In genomic region chr9:15349925-15350324, GRCm38 (mm10) we compare ENCODE assay signal across 20 mouse cellular contexts.
"Had no signal": no experiment of that assay in that cellular context is flagged by ENCODE, and none has a peak within 500 bp of the region (broad histone marks: within the 10 kb centered on the region; RNA-seq: fewer than 3 reads in every experiment).

No protein-coding gene starts in this region.

- H3K27me3 ChIP-seq: intestine, embryonic 15.5 days; limb, embryonic 13.5 days; liver, embryonic 12.5 days; liver, embryonic 15.5 days; midbrain, embryonic 12.5 days; midbrain, embryonic 15.5 days; neural tube, embryonic 12.5 days; neural tube, embryonic 15.5 days had no signal

- H3K4me1 ChIP-seq: intestine, embryonic 15.5 days; limb, embryonic 10.5 days; limb, embryonic 13.5 days; liver, embryonic 12.5 days; liver, embryonic 15.5 days; midbrain, embryonic 12.5 days; midbrain, embryonic 15.5 days; neural tube, embryonic 12.5 days; neural tube, embryonic 15.5 days had no signal

- H3K9ac ChIP-seq: intestine, embryonic 15.5 days; limb, embryonic 13.5 days; liver, embryonic 12.5 days; liver, embryonic 15.5 days; midbrain, embryonic 12.5 days; midbrain, embryonic 15.5 days; neural tube, embryonic 12.5 days; neural tube, embryonic 15.5 days had no signal

- H3K4me2 ChIP-seq: intestine, embryonic 15.5 days; limb, embryonic 13.5 days; liver, embryonic 12.5 days; liver, embryonic 15.5 days; midbrain, embryonic 12.5 days; midbrain, embryonic 15.5 days; neural tube, embryonic 12.5 days; neural tube, embryonic 15.5 days had no signal

- ATAC-seq: intestine, embryonic 15.5 days; liver, embryonic 12.5 days; midbrain, embryonic 15.5 days had no signal

- DNase-seq: kidney, adult 11 months; kidney, postnatal 25 days; layer of hippocampus, adult 9-11 months; liver; lung, adult 2 months; lung, postnatal 14 days; lung, postnatal 4 days; thymus, adult 2 months; thymus, postnatal 25 days had no signal

- H3K27ac ChIP-seq: intestine, embryonic 15.5 days; layer of hippocampus, adult 2 months; limb, embryonic 10.5 days; limb, embryonic 13.5 days; liver, embryonic 12.5 days; liver, embryonic 15.5 days; midbrain, embryonic 12.5 days; midbrain, embryonic 15.5 days; neural tube, embryonic 12.5 days; neural tube, embryonic 15.5 days; stomach, postnatal 0 days had no signal

- H3K9me3 ChIP-seq: intestine, embryonic 15.5 days; limb, embryonic 10.5 days; limb, embryonic 13.5 days; liver, embryonic 12.5 days; liver, embryonic 15.5 days; midbrain, embryonic 12.5 days; midbrain, embryonic 15.5 days; neural tube, embryonic 12.5 days; neural tube, embryonic 15.5 days had no signal

- H3K4me3 ChIP-seq: intestine, embryonic 15.5 days; layer of hippocampus, adult 2 months; limb, embryonic 10.5 days; limb, embryonic 13.5 days; liver, embryonic 12.5 days; liver, embryonic 15.5 days; midbrain, embryonic 12.5 days; midbrain, embryonic 15.5 days; neural tube, embryonic 12.5 days; neural tube, embryonic 15.5 days had no signal
